Mouse (Mus musculus) right cerebral cortex, adult 2 months (tissue): ENCODE results near the gene Syn1.

Experiments
- DNase-seq, 2 experiments: peaks; one replicate each; pipeline ENCODE4 v3.0.0; 2021 to 2022; ENCODE audit warnings: low spot score in 2 of 2

Syn1 gene

GRCm38 (mm10) chrX:20920844-20921364 lies at the start of gene Syn1:
Gene Syn1, minus strand, starts transcription at chrX:20921004.
- peak; percentile 78 to 83 for DNase-seq

GRCm38 (mm10) chrX:20961477-20962378 lies 40.9 kb upstream of the Syn1 start, which contains the start of gene Uxt:
Gene Uxt, minus strand, starts transcription at chrX:20962017.
- DNase-seq, result peak; percentile 86 to 89

- DNase-seq, result peak; percentile 79
Measured at GRCm38 (mm10) chrX:20950191-20950880, 29.5 kb upstream of the Syn1 start, which contains the start of gene Elk1. Gene Elk1, minus strand, starts transcription at chrX:20950608.

- peak; percentile 69 to 73 for DNase-seq
Measured at GRCm38 (mm10) chrX:20946055-20946454, 25.3 kb upstream of the Syn1 start.

GRCm38 (mm10) chrX:20931963-20932362 lies 11.2 kb upstream of the Syn1 start:
- no peak for DNase-seq

- DNase-seq, result no peak
Measured at GRCm38 (mm10) chrX:20931364-20931763, 10.6 kb upstream of the Syn1 start, which contains the start of gene Cfp. Gene Cfp, minus strand, starts transcription at chrX:20931555.

- DNase-seq, result no peak
Measured at GRCm38 (mm10) chrX:20929859-20930258, 9.1 kb upstream of the Syn1 start.

GRCm38 (mm10) chrX:20924976-20925375 lies 4.2 kb upstream of the Syn1 start:
- no peak for DNase-seq

GRCm38 (mm10) chrX:20923506-20923905 lies 2.7 kb upstream of the Syn1 start:
- no peak for DNase-seq

GRCm38 (mm10) chrX:20921366-20921765 lies 562 bp upstream of the Syn1 start:
- DNase-seq, result peak in 1 of 2 experiments; percentile 36

- peak in 1 of 2 experiments; percentile 25 for DNase-seq
Measured at GRCm38 (mm10) chrX:20920249-20920843, 458 bp downstream of the Syn1 start.

- peak; percentile 29 to 32 for DNase-seq
Measured at GRCm38 (mm10) chrX:20915075-20915474, 5.7 kb downstream of the Syn1 start.

GRCm38 (mm10) chrX:20913726-20914125 lies 7.1 kb downstream of the Syn1 start:
- no peak for DNase-seq

GRCm38 (mm10) chrX:20910074-20910473 lies 10.7 kb downstream of the Syn1 start:
- no peak for DNase-seq

GRCm38 (mm10) chrX:20875241-20875640 lies 45.6 kb downstream of the Syn1 start:
- no peak for DNase-seq

GRCm38 (mm10) chrX:20872928-20873500 lies 47.8 kb downstream of the Syn1 start:
- no peak for DNase-seq

- DNase-seq, result peak in 1 of 2 experiments; percentile 49
Measured at GRCm38 (mm10) chrX:20869962-20870513, 50.8 kb downstream of the Syn1 start, which contains the start of gene Timp1. Gene Timp1, plus strand, starts transcription at chrX:20870166.

GRCm38 (mm10) chrX:20869203-20869602 lies 51.6 kb downstream of the Syn1 start:
- no peak for DNase-seq

- no peak for DNase-seq
Measured at GRCm38 (mm10) chrX:20868091-20868490, 52.7 kb downstream of the Syn1 start.

- no peak for DNase-seq
Measured at GRCm38 (mm10) chrX:20863161-20864101, 57.4 kb downstream of the Syn1 start.
